Mouse (Mus musculus) retina, embryonic 14.5 days (tissue): ENCODE results near the gene Zfhx3.

Source experiments
- DNase-seq: peaks from one replicate; pipeline ENCODE4 v3.0.0-alpha.2; 2015; ENCODE audit warnings: low spot score

Zfhx3 gene

DNA sequence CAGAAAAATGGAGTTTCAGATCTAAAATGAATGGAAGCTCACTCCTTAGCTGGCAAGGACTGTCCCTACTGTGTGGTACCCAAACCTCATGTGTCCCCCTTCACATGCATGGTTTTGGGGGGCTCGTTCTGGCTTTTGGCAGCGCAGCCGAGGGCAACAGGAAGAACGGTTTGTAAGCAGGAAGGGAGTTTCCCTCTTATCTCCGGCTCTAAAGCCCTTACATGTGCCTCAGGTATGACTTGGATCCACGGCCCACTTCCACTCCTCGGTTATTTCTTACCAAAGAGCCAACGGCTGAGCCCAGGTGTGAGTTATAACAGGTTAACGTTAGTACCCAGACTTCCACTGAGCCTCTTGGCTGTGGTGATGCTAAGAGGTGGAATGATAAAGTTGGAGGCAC is 990.3 kb downstream of the Zfhx3 start:
- DNase-seq = no peak

GRCm38 (mm10) chr8:108935834-108936694 is 993.6 kb downstream of the Zfhx3 start:
- DNase-seq = no peak

GRCm38 (mm10) chr8:108936695-108937448 is 994.4 kb downstream of the Zfhx3 start:
- no peak for DNase-seq

- no peak for DNase-seq
Observed at GRCm38 (mm10) chr8:108937904-108938455, 995.5 kb downstream of the Zfhx3 start.

GRCm38 (mm10) chr8:108942686-108943085 is 1000.2 kb downstream of the Zfhx3 start:
- no peak for DNase-seq

DNA sequence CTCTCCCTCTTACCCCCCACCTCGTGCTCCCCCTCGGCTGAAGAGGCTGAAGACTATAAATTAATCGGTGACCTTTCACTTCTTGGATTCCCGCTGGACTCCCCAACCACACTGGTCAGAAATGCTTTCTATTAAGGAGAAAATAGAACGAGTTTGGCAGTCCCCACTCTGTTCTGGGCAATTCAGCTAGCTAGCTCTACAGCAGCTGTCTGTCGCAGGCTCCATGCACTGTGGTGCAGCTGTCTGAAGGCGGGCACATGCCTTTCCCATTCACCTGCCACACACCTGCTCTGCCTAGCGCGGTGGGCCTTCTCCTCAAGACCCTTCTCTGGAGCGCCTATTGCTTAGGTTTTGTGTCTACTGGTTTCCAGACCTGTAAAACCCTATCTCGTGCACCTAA is 1000.7 kb downstream of the Zfhx3 start:
- DNase-seq = no peak

DNA sequence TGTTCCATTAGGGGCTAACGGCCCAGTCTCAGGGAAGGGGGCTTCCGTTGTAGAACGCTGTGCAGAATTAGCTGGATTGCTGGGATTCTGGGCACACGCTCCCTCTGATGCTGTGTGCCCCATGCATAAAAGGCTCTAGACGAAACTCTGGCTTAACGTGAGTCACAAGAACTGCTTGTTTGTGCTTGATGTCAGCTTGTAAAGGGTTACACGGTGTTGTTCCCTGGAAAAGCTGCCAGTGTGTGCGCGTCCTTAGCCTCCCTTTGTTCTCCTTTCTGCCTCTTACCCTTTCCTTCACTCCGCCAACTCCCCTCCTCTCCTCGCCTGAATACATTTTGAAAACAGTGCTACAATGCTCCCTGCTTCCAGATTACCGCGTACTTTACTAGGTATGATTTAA is 1001.9 kb downstream of the Zfhx3 start:
- DNase-seq = no peak

GRCm38 (mm10) chr8:108950311-108950710 is 1007.9 kb downstream of the Zfhx3 start:
- no peak for DNase-seq

DNA sequence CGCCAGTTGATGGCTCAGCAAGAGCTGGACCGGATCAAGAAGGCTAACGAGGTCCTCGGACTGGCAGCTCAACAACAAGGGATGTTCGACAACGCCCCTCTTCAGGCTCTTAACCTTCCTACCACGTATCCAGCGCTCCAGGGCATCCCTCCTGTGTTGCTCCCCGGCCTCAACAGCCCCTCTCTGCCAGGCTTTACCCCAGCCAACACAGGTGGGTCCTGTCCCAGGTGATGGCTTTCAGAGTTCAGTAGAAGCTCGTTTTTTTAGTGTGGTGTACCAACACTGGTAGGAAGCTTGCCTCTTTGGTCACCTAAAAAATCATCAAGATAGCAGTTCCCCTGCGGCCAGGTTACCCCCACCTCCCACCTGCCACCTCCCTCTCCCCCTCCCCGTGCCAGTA is 1009.1 kb downstream of the Zfhx3 start:
- no peak for DNase-seq

DNA sequence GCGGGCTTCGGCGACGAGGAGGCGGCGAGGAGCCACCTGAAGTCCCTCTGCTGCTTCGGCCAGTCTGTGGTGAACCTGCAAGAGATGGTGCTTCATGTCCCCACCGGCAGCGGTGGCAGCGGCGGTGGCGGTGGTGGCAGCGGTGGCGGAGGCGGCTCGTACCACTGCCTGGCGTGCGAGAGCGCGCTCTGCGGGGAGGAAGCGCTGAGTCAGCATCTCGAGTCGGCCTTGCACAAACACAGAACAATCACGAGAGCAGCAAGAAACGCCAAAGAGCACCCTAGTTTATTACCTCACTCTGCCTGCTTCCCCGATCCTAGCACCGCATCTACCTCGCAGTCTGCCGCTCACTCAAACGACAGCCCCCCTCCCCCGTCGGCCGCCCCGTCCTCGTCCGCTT is 1014.0 kb downstream of the Zfhx3 start:
- DNase-seq = no peak

GRCm38 (mm10) chr8:108962516-108962915 is 1020.1 kb downstream of the Zfhx3 start:
- no peak for DNase-seq

GRCm38 (mm10) chr8:108963181-108963580 is 1020.7 kb downstream of the Zfhx3 start:
- DNase-seq = no peak

DNA sequence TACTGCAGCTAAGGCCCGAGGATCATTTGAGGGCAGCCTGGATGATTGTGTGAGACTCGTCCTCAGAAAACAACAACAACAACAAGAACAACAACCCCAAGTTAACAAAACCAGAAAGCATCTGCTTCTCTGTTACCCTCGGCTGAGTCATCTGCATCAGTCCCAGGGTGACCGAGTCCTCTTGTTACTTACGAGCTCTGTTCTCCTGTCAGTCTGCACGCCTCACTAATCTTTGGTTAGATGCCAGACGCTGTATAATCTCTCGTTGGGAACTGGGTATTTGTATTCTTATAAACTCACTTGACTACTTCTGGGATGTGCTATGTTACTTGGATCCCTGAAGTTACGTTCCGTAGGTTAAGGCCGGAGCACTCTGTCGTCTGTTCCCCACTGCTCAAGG is 1023.6 kb downstream of the Zfhx3 start:
- no peak for DNase-seq

DNA sequence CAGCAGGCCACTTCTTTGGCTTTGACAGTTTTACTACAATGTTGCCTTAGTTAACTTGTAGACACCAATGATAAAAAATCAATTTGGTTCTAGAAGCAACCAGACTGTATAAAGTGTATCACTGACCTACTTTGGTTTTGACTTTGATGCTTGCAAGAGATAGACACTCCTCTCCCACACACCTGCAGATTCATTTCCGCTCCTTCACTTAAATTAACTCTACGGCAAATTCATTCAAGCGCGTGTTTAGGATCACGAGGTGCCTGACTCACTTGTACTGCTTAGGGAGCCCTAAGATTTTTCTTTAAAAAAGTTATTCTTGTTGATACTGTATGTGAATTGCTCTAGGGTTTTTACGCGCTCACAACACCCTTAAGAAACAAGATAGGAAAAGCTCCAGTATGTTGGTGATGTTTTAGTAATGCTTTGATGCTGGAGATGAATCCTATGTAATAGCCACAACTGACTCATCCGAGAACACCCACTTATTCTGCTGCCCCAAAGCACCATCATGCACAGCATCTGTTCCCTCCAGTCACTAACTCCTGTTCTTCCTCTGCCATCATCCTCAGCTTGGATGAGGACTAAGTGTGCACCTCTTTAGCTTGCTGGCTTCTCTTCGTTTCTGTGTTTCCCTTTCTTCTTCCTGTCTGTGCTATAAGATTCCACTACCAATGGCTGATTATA is 1031.3 kb downstream of the Zfhx3 start:
- no peak for DNase-seq

- peak; percentile 29 for DNase-seq
Observed at GRCm38 (mm10) chr8:108977693-108978361, 1035.4 kb downstream of the Zfhx3 start.

DNA sequence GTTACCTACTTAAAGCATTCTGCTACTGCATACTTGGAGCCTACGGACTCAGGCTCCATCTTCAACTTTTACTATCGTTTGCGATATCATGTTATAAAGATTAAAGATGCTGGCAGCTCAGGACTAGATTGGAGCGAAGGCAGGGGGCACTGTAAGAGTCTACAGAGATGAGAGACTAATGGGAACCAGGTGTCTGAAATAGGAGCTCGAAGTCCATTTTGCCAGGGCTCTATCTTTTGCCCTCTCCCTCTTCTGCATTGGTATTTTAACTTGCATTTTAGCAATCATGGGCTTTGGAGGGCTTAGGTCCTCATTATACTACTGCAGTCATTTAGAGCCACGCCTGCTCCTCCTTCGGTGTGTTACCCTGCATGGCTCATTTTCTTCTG is 1035.9 kb downstream of the Zfhx3 start:
- no peak for DNase-seq

- no peak for DNase-seq
Observed at GRCm38 (mm10) chr8:108984904-108985303, 1042.5 kb downstream of the Zfhx3 start.

GRCm38 (mm10) chr8:108989841-108990240 is 1047.4 kb downstream of the Zfhx3 start:
- no peak for DNase-seq

DNA sequence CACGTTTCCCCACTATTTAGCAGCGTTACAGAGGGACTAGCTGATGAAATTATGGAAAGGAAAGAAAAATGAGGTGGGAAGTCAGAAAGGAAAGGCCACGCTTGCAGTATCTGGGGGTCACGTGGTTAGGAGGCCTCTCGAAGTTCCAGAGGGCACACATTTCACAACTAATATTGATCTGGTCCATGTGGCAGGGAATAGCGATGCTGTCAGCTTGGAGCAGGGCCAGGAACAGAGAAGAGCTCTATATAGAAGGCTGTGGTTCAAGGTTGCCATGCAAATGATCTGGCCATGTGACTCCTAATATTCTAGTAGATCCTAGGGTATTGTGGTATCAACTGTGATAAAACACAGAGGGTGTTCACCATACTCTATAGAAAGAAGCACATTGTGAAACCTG is 1048.1 kb downstream of the Zfhx3 start:
- no peak for DNase-seq

DNA sequence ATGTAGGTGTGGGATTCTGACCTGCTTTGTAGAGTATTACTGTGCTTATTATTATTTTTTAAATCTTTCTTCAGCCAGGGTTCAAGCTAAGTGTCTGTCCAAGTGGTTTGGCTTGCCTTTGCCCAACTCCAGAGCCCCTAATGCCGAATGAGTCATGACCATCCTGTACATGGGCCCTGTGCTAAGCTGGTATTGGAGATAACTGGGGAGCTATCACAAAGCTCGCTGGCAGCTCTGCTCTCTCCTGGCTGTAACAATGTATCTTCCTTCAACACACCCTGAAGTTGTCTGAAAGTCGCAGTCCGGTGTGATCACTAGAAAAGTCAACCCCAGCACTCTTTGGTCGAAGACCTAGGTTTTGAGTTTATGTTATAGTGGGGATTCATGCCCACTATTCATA is 1049.0 kb downstream of the Zfhx3 start:
- no peak for DNase-seq

DNA sequence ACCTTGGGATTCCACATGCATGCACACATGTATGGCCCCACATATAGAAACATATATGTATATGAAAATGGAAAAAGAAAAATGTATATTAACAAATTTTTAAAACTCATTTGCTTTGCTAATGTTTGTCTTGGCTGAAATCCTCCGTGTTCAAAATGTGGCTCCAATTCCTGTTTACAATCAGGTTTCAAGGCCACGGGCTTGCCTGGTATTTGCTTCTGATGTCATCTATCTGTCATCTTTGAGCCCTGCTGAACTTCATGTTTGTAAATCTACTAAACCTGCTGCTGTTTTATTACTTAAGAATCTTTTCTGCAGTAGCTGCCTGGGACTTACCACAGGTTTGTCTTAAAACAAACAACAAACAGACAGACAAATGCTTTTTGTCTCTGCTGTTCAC is 1051.3 kb downstream of the Zfhx3 start:
- no peak for DNase-seq

GRCm38 (mm10) chr8:108994187-108994586 is 1051.7 kb downstream of the Zfhx3 start:
- DNase-seq = no peak
